Mouse (Mus musculus) urinary bladder, postnatal 36 days (tissue): ENCODE results near the gene Slc6a6.

Experiments used
- DNase-seq, 2 experiments: peaks; one replicate each; pipeline ENCODE4 v3.0.0; 2022; ENCODE audit warnings: low spot score in 2 of 2, mixed read lengths in 1 of 2

The Slc6a6 gene

GRCm38 (mm10) chr6:91773951-91774350, 90.1 kb downstream of the Slc6a6 start:
- DNase-seq = no peak

GRCm38 (mm10) chr6:91776543-91776942, 92.7 kb downstream of the Slc6a6 start:
- peak; percentile 13 to 36 for DNase-seq

GRCm38 (mm10) chr6:91779206-91779605, 95.4 kb downstream of the Slc6a6 start:
- DNase-seq = no peak

GRCm38 (mm10) chr6:91785018-91785417, 101.2 kb downstream of the Slc6a6 start:
- DNase-seq = no peak

GRCm38 (mm10) chr6:91788311-91788798, 104.5 kb downstream of the Slc6a6 start:
- DNase-seq = no peak

GRCm38 (mm10) chr6:91795640-91796039, 111.8 kb downstream of the Slc6a6 start:
- DNase-seq = no peak

GRCm38 (mm10) chr6:91796064-91796463, 112.2 kb downstream of the Slc6a6 start:
- no peak for DNase-seq

GRCm38 (mm10) chr6:91796736-91797135, 112.9 kb downstream of the Slc6a6 start:
- DNase-seq = no peak

GRCm38 (mm10) chr6:91798496-91798895, 114.6 kb downstream of the Slc6a6 start:
- DNase-seq = no peak

GRCm38 (mm10) chr6:91804177-91804576, 120.3 kb downstream of the Slc6a6 start:
- DNase-seq = no peak

GRCm38 (mm10) chr6:91807169-91807568, 123.3 kb downstream of the Slc6a6 start:
- no peak for DNase-seq

- no peak for DNase-seq
Observed at GRCm38 (mm10) chr6:91808022-91808421, 124.2 kb downstream of the Slc6a6 start.
